Mouse (Mus musculus): ENCODE data around the gene Them7.

Gene Them7

GRCm38 (mm10) chr2:105235380-105236115, 11.4 kb downstream of the Them7 start:
- no peak for DNase-seq (ENCODE audit: extremely low spot score)

GRCm38 (mm10) chr2:105237424-105237823, 13.3 kb downstream of the Them7 start:
- DNase-seq (ENCODE audit: extremely low spot score): no peak

GRCm38 (mm10) chr2:105237841-105238240, 13.7 kb downstream of the Them7 start:
- DNase-seq (ENCODE audit: extremely low spot score): no peak

GRCm38 (mm10) chr2:105238775-105239174, 14.7 kb downstream of the Them7 start:
- DNase-seq (ENCODE audit: extremely low spot score): no peak

- DNase-seq (ENCODE audit: extremely low spot score): no peak
These were observed 16.5 kb downstream of the Them7 start for GRCm38 (mm10) chr2:105240631-105241030.

GRCm38 (mm10) chr2:105242940-105243339, 18.8 kb downstream of the Them7 start:
- no peak for DNase-seq (ENCODE audit: extremely low spot score)

- no peak for DNase-seq (ENCODE audit: extremely low spot score)
These were observed 20.6 kb downstream of the Them7 start for GRCm38 (mm10) chr2:105244733-105245132.

GRCm38 (mm10) chr2:105251978-105252377, 27.9 kb downstream of the Them7 start:
- no peak for DNase-seq (ENCODE audit: extremely low spot score)

- DNase-seq (ENCODE audit: extremely low spot score): no peak
These were observed 28.7 kb downstream of the Them7 start for GRCm38 (mm10) chr2:105252824-105253223.

- DNase-seq (ENCODE audit: extremely low spot score): no peak
These were observed 31.3 kb downstream of the Them7 start for GRCm38 (mm10) chr2:105255457-105255856.

- DNase-seq (ENCODE audit: extremely low spot score): no peak
These were observed 32.4 kb downstream of the Them7 start for GRCm38 (mm10) chr2:105256427-105257071.

GRCm38 (mm10) chr2:105257376-105257775, 33.3 kb downstream of the Them7 start:
- no peak for DNase-seq (ENCODE audit: extremely low spot score)

- DNase-seq (ENCODE audit: extremely low spot score): no peak
These were observed 37.2 kb downstream of the Them7 start for GRCm38 (mm10) chr2:105261335-105261734.

- DNase-seq (ENCODE audit: extremely low spot score): no peak
These were observed 39.1 kb downstream of the Them7 start for GRCm38 (mm10) chr2:105263219-105263618.

- no peak for DNase-seq (ENCODE audit: extremely low spot score)
These were observed 58.4 kb downstream of the Them7 start for GRCm38 (mm10) chr2:105282407-105283077.

GRCm38 (mm10) chr2:105283811-105284210, 59.7 kb downstream of the Them7 start:
- DNase-seq (ENCODE audit: extremely low spot score): no peak

GRCm38 (mm10) chr2:105284855-105285254, 60.7 kb downstream of the Them7 start:
- no peak for DNase-seq (ENCODE audit: extremely low spot score)

GRCm38 (mm10) chr2:105295823-105296222, 71.7 kb downstream of the Them7 start:
- DNase-seq (ENCODE audit: extremely low spot score): no peak

GRCm38 (mm10) chr2:105298888-105299287, 74.8 kb downstream of the Them7 start:
- DNase-seq (ENCODE audit: extremely low spot score): no peak

- no peak for DNase-seq (ENCODE audit: extremely low spot score)
These were observed 77.0 kb downstream of the Them7 start for GRCm38 (mm10) chr2:105301082-105301481.

GRCm38 (mm10) chr2:105301531-105301930, 77.4 kb downstream of the Them7 start:
- no peak for DNase-seq (ENCODE audit: extremely low spot score)

- DNase-seq (ENCODE audit: extremely low spot score): no peak
These were observed 79.9 kb downstream of the Them7 start for GRCm38 (mm10) chr2:105303962-105304514.

GRCm38 (mm10) chr2:105305876-105306275, 81.8 kb downstream of the Them7 start:
- DNase-seq (ENCODE audit: extremely low spot score): no peak
